Mouse (Mus musculus) CD4-positive helper T cell, adult 2 months (primary cell): Measurements from ENCODE around the gene Rps15.

Experiments
- DNase-seq: peaks from one replicate; pipeline ENCODE4 v3.0.0-alpha.2; 2012; ENCODE audit warnings: low read depth, missing footprints, low spot score

The Rps15 gene

DNA sequence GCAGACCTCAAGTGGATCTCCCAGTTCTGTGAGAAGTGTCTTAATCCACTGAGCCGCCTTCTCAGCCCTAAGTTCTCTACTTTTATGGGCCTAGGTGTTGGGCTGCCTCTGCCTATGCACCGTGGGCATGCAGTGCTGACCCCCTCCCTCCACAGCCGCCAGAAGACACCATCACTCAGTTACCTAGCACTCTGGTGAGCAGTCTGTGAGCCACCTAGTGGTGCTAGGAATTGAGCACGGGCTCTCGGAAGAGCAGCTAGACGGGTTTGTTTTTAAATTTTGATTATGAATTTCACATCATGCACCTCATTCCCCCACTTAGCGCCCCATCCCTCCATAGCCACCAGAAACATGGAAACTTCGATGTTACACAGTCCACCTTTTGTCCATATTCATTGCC is 3.6 kb upstream of the Rps15 start:
- DNase-seq: no peak

DNA sequence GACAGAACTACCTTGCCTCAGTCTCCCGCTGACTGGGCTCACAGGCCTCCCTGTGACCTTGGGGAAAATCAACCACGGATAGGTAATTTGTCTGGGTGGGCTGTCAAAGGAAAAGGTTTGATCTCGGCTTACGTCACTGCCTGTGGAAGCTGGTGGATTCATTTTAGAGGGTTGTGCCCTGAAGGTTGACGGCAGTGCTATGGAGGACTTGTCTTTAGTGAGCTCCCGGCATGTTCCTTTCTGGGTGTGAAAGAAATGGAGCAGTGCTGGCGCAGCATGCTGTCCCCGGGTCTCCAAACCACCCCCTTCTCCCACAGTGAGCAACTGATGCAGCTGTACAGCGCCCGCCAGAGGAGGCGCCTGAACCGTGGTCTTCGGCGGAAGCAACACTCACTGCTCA is 1.1 kb downstream of the Rps15 start:
- DNase-seq: peak; percentile 43

DNA sequence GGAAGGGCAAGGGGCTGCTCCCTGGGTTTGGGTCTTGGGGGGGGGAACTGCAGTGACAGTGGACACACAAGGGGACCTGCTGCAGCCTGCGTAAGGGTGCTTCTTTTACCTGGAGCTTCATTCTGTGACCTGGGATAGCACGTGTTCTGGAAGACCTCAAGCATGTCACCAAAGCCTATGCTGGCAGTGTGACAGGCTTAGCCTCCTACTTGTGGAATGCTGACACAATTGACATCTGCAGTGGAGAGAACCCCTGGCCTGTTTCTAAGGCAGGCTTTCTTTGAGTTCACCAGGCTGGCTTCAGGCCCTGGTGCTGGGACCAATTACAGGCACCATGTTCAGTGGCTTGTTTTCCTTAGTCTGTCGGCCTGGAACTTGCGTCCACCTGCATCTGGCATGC is 2.1 kb downstream of the Rps15 start:
- no peak for DNase-seq

DNA sequence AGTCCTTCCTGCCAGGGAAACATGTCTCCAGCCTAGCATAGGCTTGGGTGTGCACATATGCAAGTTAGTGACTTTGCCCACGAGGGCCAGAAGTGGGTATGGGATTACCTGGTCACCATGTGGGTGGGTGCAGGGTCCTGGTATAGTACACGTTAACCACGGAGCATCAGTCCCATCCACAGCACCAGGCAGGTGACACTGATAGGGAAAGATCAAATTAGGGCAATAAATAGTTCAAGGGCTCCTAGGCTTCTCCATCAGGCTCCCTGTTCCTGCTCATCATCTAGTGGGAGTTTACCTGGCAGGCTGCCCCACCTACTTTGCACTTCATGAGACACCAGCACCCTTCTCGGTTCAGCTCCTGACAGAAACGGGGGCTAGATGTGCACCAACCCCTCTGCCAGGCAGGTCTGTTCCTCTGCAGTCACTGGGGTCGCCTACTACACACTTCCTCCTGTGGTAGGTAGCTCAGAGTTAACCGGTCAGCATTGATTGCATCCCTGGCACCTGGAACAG is 2.6 kb downstream of the Rps15 start:
- DNase-seq: no peak

DNA sequence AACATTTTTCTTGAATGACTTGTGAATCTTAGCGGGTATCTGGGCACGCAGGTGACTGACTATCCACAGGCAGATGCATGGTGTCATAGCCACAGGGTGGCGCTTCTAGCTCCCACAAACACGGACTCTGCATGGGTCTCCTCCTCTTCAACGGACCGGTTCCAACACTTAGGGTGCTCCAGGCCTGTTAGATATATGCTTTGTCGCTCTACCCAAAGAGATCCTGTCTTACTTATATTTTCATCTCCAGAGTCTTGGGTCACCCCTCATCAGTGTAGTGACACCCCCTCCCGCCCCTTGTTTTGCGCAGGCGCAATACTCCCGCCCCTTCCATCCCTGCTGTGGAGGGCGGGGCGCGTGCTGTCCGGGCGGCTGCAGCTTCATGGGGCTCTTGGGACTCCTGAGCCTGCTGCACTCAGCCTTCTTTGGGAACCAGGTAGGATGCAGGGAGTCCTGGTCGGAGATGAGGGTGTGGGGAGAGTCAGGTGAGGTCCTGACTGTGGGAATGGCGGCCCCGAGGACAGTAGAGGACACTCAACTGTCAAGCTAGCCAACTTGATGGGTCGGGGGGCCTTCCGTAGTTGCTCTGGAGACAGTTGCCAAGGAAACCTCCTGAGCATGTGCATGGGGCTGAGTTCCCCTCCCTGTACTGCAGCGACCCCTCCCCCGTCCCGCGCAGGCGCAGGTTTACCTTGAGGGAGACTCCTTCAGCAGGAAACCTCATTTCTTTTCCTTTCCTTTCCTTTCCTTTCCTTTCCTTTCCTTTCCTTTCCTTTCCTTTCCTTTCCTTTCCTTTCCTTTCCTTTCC is 3.6 kb downstream of the Rps15 start, which contains the start of gene Apc2:
TSS of gene Apc2 (plus strand) at position 360 of the 808 bp plus-strand sequence.
- DNase-seq: peak; percentile 83

DNA sequence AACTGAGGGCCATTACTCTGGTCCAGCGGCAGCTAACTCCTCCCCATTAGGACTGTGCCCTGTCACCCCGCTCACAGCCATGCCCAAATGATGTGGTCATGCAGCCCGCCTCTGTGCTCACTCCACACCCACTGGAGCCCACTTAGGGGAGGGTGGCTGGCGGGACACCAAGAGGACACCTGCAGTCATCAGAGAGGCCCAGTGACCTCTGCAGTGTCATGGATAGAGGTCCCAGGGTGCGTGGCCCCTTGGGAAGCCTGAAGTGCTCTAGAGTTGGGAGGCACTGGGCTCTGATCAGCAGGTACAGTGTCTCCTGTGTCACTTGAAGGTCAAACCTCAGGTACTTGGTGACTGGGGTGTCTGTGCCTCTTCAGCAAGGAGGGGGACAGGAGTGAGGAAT is 4.6 kb downstream of the Rps15 start:
- DNase-seq: no peak

DNA sequence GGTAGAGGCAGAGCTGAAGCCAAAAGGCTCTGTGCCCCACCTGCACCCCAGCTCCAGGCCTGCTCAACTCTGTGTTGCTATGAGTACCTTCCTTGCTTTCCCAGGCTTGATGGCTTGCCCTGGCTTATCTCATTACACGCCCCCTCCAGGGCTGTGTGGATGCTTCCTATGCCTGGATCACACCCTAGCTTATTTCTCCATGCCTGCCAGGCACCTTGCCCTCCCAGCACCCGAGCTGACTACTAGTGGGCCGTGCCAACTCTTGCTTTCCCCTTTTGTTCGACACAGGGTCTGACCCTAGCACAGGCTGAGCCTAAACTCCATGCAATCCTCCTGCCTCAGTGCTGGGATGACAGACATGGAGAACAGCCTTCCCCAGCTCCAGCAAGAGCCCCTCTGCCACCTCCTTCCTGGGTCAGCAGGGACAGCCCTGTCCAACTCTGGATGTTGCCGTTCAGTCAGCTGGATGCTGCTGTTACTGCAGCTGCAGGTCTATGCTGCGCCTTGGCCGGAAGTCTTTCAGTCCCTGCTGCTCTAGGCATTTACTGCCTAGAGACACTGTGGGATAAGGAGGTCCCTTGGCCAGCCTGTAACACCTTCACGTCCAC is 5.4 kb downstream of the Rps15 start:
- no peak for DNase-seq

DNA sequence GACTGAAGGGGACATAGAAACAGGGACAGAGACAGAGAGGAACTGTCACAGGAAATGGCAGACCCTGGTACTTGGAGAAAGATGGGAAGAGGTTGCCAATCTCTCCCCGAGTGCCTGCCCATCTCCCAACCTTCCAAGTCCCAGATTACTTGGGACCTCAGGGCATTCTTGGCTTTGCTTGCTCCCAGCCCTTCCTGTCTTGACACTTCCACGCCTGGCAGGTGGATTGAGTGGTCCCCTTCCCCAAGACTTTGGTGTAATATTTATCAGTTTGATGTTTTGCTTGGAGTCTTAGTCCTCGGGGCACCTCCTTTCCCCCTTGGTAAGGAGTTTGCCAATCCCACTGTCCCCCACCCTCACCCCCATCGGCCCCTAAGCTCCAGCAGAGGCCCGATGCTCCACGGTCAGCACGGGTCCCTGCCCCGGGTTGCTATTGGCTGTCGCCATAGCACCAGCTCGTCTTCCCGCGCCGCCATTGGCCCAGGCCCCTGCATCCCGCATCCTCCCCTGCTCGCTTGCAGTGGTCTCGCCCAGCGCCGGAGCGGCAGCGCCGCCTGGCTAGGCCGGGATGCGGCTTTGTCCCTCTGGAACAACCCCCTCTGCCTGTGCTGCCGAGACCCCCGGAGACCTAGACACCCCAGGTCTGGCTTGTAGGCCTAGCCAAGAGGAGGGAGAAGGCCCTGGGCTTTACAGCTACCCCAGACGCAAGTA is 6.5 kb downstream of the Rps15 start:
- no peak for DNase-seq

DNA sequence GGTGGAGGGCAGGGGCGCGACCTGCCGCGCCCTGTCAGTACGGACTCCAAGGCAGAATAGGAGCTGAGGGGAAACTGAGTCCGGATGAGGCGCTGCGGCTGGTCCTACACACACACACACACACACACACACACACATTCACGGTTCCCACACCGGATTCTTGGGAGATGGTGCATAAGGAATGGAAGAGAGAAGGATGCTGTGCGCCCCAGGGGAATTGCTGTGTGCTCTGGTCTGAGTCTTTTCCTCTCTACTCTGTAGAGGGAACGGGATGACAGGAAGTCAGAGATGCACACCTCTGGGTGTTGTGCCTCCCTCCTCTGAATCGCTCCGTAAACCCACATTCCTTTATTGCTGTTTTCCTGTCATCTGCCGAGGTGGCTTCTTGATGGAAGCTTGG is 7.0 kb downstream of the Rps15 start:
- DNase-seq: no peak

DNA sequence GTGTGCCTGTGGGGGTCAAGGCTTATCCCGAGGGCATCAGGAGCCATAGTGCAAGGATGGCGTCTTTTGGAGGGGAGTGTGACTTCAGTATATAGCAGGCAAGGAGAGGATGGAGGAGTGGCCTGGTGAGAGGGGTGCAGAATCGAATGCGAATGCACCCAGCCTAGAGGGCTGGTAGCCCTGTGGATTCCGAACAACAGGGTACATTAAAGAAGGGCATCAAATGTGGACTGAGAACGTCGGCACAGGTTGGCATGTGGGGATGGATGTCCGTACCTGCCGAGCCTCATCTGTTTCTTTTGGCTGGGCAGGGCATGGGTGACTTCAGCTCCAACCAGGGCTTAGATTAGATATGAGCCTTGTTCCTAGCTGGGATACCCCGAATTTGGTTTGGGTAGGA is 7.6 kb downstream of the Rps15 start:
- DNase-seq: no peak

DNA sequence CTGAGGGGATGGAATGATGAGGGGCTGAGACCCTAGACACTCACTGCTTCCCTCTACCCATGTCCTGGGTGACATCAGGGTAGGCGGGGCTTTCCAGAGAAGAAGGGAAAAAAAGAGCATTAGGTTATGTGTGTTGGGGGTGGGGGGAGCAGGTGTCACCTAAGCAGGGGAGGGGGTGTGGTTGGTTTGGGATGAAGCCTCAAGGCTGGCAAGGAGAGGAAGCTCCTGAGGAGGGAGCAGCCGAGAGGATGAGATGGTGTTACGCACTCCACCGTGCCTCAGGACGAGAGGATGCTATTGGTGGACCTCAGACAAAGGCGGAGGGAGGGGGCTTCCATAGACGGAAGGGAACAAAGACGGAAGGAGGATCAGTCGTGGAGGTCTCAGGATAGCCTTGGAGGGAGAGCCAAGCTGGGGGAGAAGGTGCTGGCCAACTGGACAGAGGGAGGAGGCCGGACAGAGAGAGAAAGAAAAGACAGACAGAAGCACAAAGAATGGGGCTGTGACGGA is 8.5 kb downstream of the Rps15 start:
- DNase-seq: no peak

DNA sequence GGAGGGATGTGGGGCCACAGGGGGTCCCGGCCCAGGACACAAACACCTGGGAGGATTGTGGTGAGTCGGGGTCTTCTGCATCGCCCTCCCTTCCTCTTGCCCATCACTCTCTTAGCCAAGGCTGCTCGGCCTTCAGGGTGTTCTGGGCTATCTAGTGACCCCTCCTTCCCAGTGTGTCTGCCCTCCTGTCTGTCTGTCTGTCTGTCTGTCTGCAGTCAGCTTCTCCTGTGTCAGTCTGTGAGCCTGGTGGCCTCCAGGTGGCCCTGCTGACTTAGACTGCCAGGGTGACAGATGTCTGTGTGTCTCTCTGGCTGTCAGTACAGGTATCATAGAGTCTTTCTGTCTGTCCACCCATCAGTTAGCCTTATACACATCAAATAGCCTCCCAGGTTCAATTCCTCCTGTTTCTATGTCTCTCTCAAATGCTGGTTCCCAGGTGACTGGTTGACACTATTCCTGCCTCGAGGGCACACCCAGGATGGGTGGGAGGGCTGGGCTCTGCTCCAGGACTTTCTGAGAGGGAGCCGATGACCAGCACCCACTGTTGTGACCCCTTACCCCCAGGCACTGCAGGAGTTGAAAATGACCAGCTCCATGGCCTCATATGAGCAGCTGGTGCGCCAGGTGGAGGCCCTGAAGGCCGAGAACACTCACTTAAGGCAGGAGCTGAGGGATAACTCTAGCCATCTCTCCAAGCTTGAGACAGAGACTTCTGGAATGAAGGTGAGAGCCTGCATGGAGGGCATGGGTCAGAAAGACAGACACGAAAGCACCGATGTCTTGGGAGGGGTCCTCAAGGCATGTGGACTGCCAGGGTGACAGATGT is 9.2 kb downstream of the Rps15 start:
- DNase-seq: no peak

DNA sequence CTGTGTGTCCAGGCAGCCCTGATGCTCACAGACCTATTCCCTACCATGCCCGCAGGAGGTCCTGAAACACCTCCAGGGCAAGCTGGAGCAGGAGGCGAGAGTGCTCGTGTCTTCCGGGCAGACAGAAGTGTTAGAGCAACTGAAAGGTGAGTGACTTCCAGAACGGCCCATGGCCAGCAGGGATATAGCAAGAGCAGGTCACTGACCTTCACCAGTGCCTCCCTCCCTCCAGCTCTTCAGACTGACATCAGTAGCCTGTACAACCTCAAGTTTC is 9.8 kb downstream of the Rps15 start:
- no peak for DNase-seq

DNA sequence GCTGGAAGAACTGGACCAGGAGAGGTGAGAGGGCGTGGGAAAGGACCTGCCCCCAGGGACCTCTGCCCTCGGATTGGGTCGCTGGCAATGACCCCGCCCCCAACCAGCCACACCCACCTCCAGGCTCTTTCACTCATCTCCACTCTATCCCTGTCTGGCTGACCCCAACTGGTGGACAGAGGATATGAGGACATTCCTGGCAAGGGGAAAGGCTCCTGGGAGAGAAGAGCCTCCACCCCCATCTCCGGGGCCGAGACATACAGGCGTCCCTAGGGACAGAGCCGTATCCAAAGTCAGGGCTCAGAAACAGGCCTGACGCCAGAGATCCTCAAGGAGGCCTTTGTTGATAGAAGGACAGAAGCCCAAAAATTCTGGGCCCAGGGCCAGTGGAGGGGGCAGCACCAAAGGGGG is 10.2 kb downstream of the Rps15 start:
- no peak for DNase-seq

DNA sequence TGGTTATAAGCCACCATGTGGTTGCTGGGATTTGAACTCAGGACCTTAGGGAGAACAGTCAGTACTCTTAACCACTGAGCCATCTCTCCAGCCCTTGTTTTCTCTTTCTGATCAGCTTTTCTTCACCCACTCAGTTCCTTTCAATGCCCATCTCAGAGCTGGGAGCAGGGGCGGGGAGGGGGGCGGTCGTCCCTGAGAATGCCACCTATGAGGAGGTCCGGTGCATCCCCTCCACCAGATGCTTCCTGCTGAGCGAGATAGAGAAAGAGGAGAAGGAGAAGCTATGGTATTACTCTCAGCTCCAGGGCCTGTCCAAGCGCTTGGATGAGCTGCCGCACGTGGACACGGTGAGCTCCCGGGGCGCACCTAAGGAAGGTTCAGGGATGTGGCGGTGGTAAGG is 12.2 kb downstream of the Rps15 start:
- no peak for DNase-seq

DNA sequence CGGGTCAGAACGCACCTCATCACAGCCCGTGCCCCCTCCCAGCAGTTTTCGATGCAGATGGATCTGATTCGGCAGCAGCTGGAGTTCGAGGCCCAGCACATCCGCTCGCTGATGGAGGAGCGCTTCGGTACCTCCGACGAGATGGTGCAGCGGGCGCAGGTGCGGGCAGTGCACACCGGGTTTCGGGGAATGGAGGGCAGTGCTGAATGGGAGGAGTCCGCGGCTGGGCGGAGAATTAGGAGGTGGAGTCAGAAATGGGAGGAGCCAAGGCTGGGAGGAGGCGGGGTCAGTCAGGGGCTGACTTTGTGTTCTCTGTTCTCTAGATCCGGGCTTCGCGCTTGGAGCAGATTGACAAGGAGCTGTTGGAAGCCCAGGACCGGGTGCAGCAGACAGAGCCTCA is 12.6 kb downstream of the Rps15 start:
- peak; percentile 68 for DNase-seq

DNA sequence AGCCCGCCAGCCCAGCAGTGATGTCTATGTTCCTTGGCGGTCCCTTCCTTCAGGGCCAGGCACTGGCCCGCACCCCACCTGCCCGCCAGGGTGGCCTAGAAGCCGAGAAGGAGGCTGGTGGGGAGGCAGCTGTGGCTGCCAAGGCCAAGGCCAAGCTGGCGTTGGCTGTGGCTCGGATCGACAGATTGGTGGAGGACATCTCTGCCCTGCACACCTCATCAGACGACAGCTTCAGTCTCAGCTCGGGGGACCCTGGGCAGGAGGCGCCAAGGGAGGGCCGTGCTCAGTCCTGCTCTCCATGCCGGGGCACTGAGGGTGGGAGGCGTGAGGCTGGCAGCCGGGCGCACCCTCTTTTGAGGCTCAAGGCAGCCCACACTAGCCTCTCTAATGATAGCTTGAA is 19.3 kb downstream of the Rps15 start:
- DNase-seq: no peak

DNA sequence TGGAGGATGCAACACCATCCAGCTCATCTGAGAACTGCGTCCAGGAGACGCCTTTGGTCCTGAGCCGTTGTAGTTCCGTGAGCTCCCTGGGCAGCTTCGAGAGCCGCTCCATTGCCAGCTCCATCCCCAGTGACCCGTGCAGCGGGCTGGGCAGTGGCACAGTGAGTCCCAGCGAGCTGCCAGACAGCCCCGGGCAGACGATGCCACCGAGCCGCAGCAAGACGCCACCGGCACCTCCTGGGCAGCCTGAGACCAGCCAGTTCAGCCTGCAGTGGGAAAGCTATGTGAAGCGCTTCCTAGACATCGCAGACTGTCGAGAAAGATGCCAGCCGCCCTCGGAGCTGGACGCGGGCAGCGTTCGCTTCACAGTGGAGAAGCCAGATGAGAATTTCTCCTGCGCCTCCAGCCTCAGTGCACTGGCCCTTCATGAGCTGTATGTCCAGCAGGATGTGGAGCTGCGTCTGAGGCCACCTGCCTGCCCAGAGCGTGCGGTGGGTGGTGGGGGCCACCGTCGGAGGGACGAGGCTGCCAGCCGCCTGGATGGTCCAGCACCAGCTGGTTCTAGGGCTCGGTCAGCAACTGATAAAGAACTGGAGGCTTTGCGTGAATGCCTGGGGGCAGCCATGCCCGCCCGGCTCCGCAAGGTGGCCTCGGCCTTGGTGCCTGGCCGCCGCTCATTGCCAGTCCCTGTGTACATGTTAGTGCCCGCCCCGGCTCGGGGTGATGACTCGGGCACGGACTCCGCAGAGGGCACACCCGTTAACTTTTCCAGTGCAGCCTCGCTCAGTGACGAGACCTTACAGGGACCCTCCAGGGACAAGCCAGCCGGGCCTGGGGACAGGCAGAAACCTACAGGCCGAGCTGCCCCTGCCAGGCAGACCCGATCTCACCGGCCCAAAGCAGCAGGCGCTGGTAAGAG is 20.6 kb downstream of the Rps15 start:
- no peak for DNase-seq

DNA sequence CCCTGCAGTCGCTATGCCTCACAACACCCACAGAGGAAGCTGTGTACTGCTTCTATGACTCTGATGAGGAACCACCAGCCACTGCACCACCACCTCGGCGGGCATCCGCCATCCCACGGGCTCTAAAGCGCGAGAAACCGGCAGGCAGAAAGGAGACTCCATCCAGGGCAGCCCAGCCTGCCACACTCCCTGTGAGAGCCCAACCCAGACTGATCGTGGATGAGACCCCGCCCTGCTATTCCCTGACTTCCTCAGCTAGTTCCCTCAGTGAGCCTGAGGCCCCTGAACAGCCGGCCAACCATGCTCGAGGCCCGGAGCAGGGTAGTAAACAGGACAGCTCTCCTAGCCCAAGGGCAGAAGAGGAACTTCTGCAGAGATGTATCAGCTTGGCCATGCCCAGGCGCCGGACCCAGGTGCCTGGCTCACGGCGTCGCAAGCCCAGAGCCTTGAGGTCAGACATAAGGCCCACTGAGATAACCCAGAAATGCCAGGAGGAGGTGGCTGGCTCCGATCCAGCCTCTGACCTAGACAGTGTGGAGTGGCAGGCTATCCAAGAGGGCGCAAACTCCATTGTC is 21.5 kb downstream of the Rps15 start:
- DNase-seq: no peak

DNA sequence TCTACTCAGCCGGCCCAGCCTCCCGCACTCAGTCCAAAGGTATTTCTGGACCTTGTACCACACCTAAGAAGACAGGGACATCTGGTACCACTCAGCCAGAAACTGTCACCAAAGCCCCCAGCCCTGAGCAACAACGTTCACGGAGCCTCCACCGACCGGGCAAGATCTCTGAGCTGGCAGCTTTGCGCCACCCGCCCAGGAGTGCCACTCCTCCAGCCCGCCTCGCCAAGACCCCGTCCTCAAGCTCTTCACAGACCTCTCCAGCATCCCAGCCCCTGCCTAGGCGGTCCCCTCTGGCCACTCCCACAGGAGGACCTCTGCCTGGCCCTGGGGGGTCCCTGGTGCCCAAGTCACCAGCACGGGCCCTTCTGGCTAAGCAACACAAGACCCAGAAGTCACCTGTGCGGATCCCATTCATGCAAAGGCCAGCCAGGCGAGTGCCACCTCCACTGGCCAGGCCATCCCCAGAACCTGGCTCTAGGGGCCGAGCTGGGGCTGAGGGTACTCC is 22.3 kb downstream of the Rps15 start:
- DNase-seq: no peak
